Mouse (Mus musculus) thymus, adult 2 months (tissue): ENCODE data around the gene Slc39a7.

Source experiments
- CTCF ChIP-seq: fragments of 200-500 bp; IDR thresholded peaks from 2 replicates; pipeline ENCODE4 v1.5.1; 2012; ENCODE audit warnings: mild to moderate bottlenecking, control low read depth, low read length, moderate library complexity, borderline replicate concordance; ENCODE audit not compliant: control insufficient read depth, poor library complexity, insufficient read depth; ENCODE audit errors: extremely low read depth
- POLR2A ChIP-seq: fragments of 200-500 bp; IDR thresholded peaks from 2 replicates; pipeline ENCODE4 v1.6.1; 2012; ENCODE audit warnings: mild to moderate bottlenecking, low read length, control low read depth, moderate library complexity; ENCODE audit not compliant: control insufficient read depth, poor library complexity, insufficient read depth; ENCODE audit errors: extremely low read depth

DNA sequence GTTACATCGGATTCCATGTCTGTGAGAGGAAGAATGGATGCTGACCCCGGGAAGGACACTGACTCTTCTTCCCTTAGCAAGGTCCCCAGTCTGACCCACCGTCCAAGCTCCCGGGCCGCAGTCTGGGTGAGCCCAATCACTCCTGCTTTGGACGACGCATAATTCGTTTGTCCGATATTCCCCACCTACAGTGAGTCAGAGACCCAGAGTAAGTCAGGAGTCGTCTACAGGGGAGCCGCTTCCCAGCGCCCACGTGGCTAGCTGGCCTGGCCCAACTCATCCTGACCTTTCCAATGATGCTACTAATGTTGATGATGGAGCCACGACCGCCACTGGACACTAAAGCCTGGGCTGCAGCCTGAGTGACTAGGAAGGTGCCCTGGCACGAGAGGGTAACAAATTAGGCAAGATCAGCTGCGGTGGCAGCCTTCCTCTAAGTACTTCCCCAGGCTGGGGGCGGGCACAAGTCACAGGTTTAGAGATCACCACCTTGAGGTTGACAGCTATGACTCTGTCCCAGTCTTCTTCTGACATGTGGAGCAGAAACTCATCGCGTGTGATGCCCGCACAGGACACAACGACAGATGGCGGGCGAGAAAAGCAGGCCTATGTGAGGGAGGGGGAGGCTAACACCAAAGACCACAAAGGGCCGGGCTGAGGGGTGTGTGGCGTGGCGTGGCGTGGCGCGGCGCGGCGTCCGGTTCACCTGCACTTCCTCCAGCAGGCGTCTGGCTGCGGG lies 4.4 kb downstream of the Slc39a7 start:
- TF ChIP-seq POLR2A (no peak), CTCF (no peak)
